Mouse (Mus musculus) retina, adult 2 months (tissue): ENCODE measurements around the gene Krtap13-1.
"Not testable (repeated sequence)": the region's sequence is repeated elsewhere in the genome, so short reads cannot be mapped to it uniquely, and the experiment has no call there.

Experiments
- DNase-seq: peaks from one replicate; pipeline ENCODE4 v3.0.0-alpha.2; 2012; ENCODE audit warnings: low read depth, low spot score

The Krtap13-1 gene

GRCm38 (mm10) chr16:88728812-88729275 lies at the start of gene Krtap13-1:
Gene Krtap13-1, plus strand, starts transcription at chr16:88728862.
- no peak for DNase-seq

GRCm38 (mm10) chr16:88679099-88679498 lies 49.6 kb upstream of the Krtap13-1 start:
- DNase-seq: no peak

GRCm38 (mm10) chr16:88681282-88681681 lies 47.4 kb upstream of the Krtap13-1 start:
- no peak for DNase-seq

GRCm38 (mm10) chr16:88696256-88696655 lies 32.4 kb upstream of the Krtap13-1 start:
- DNase-seq: no peak

GRCm38 (mm10) chr16:88701072-88701864 lies 27.4 kb upstream of the Krtap13-1 start:
- DNase-seq: no peak

- DNase-seq: no peak
Observed at GRCm38 (mm10) chr16:88707496-88708012, 21.1 kb upstream of the Krtap13-1 start, which contains the start of gene 2310061N02Rik. Gene 2310061N02Rik, minus strand, starts transcription at chr16:88707962.

GRCm38 (mm10) chr16:88710757-88711156 lies 17.9 kb upstream of the Krtap13-1 start:
- DNase-seq: no peak

- no peak for DNase-seq
Observed at GRCm38 (mm10) chr16:88711245-88711644, 17.4 kb upstream of the Krtap13-1 start.

- DNase-seq: no peak
Observed at GRCm38 (mm10) chr16:88716549-88716948, 12.1 kb upstream of the Krtap13-1 start.

- DNase-seq: no peak
Observed at GRCm38 (mm10) chr16:88720031-88720430, 8.6 kb upstream of the Krtap13-1 start.

- no peak for DNase-seq
Observed at GRCm38 (mm10) chr16:88735391-88735790, 6.7 kb downstream of the Krtap13-1 start.

- no peak for DNase-seq
Observed at GRCm38 (mm10) chr16:88744750-88745340, 16.2 kb downstream of the Krtap13-1 start.

GRCm38 (mm10) chr16:88747943-88748342 lies 19.3 kb downstream of the Krtap13-1 start:
- no peak for DNase-seq

- DNase-seq: not testable (repeated sequence)
Observed at GRCm38 (mm10) chr16:88751535-88751934, 22.9 kb downstream of the Krtap13-1 start, which contains the start of gene Krtap13. Gene Krtap13, minus strand, starts transcription at chr16:88751635.

GRCm38 (mm10) chr16:88758547-88758946 lies 29.9 kb downstream of the Krtap13-1 start, which contains the start of gene 2310034C09Rik:
Gene 2310034C09Rik, plus strand, starts transcription at chr16:88758847.
- not testable (repeated sequence) for DNase-seq

GRCm38 (mm10) chr16:88774106-88774505 lies 45.4 kb downstream of the Krtap13-1 start, which contains the start of gene 2310057N15Rik:
Gene 2310057N15Rik, minus strand, starts transcription at chr16:88774206.
- no peak for DNase-seq

GRCm38 (mm10) chr16:88777596-88777995 lies 48.9 kb downstream of the Krtap13-1 start, which contains the start of gene Gm5965:
Gene Gm5965, plus strand, starts transcription at chr16:88777896.
- no peak for DNase-seq
